Mouse (Mus musculus): ENCODE data around the gene Ngrn. TPM values are rescaled to one million over a fixed set of nuclear protein-coding genes. Genes with fewer than 3 reads are reported as not detected.
A peak's percentile ranks its signal among the peaks of the same experiment; 100 is the strongest.

The Ngrn gene
- polyA plus RNA-seq (2015; fragmentation: Nextera tagmentation; extraction: Ambion mirVana), result 65.6 and 68.2 TPM in 2 replicates

GRCm38 (mm10) chr7:80260625-80261371 lies at the start of gene Ngrn:
Gene Ngrn, plus strand, starts transcription at chr7:80261215.
- peak; percentile 89 for ATAC-seq (ENCODE audit: low FRiP score)
- peaks cover 33% of the 10 kb centered on the region for H3K27me3 ChIP-seq (replicated peaks)
- H3K4me2 ChIP-seq, result peak within 1 kb of the TSS; percentile 89
- no peaks in the 10 kb centered on the region for H3K9me3 ChIP-seq (replicated peaks)
- 26% methylated on average over 40 of the region's 40 CpGs for WGBS
- H3K9ac ChIP-seq (replicated peaks), result peak within 1 kb of the TSS; percentile 89
- H3K4me3 ChIP-seq (replicated peaks), result peak within 1 kb of the TSS; percentile 95
- peaks cover 21% of the 10 kb centered on the region for H3K36me3 ChIP-seq
- H3K4me1 ChIP-seq, result peaks cover 21% of the 10 kb centered on the region
- peak within 1 kb of the TSS; percentile 81 for H3K27ac ChIP-seq (replicated peaks)

- Histone ChIP-seq H3K4me1 (peaks cover 25% of the 10 kb centered on the region), H3K4me3 (replicated peaks) (no peak overlapping the region), H3K9ac (replicated peaks) (no peak overlapping the region), H3K36me3 (peaks cover 42% of the 10 kb centered on the region), H3K27ac (replicated peaks) (no peak overlapping the region), H3K4me2 (no peak overlapping the region), H3K9me3 (replicated peaks) (no peaks in the 10 kb centered on the region), H3K27me3 (replicated peaks) (no peaks in the 10 kb centered on the region)
- ATAC-seq (ENCODE audit: low FRiP score), result no peak
- 93% methylated on average over 7 of the region's 7 CpGs for WGBS
Measured at GRCm38 (mm10) chr7:80213604-80214003, 47.4 kb upstream of the Ngrn start.

GRCm38 (mm10) chr7:80214459-80214858 lies 46.6 kb upstream of the Ngrn start:
- Histone ChIP-seq H3K27ac (replicated peaks) (no peak overlapping the region), H3K36me3 (peaks cover 50% of the 10 kb centered on the region), H3K4me1 (peaks cover 17% of the 10 kb centered on the region; the same call in 1 of the 2 replicates), H3K9ac (replicated peaks) (no peak overlapping the region), H3K4me2 (no peak overlapping the region), H3K4me3 (replicated peaks) (no peak overlapping the region), H3K27me3 (replicated peaks) (no peaks in the 10 kb centered on the region), H3K9me3 (replicated peaks) (no peaks in the 10 kb centered on the region)
- 81% methylated on average over 8 of the region's 8 CpGs for WGBS
- no peak for ATAC-seq (ENCODE audit: low FRiP score)

- H3K9ac ChIP-seq (replicated peaks), result 0 out of 2 replicates have a peak overlapping the region, but pooled peaks have one; percentile 17
- peak overlapping the region; percentile 63 for H3K27ac ChIP-seq (replicated peaks)
- H3K36me3 ChIP-seq, result peaks cover 60% of the 10 kb centered on the region
- 29% methylated on average over 4 of the region's 4 CpGs for WGBS
- H3K4me1 ChIP-seq, result peaks cover 14% of the 10 kb centered on the region; the same call in 1 of the 2 replicates
- H3K9me3 ChIP-seq (replicated peaks), result no peaks in the 10 kb centered on the region
- no peak overlapping the region for H3K4me2 ChIP-seq
- peak; percentile 74; the same call in 1 of the 2 replicates for ATAC-seq (ENCODE audit: low FRiP score)
- H3K27me3 ChIP-seq (replicated peaks), result no peaks in the 10 kb centered on the region
- no peak overlapping the region for H3K4me3 ChIP-seq (replicated peaks)
Measured at GRCm38 (mm10) chr7:80215398-80215797, 45.6 kb upstream of the Ngrn start.

- 0 out of 2 replicates have a peak overlapping the region, but pooled peaks have one; percentile 23 for H3K27ac ChIP-seq (replicated peaks)
- no peak overlapping the region for H3K9ac ChIP-seq (replicated peaks)
- no peak overlapping the region for H3K4me2 ChIP-seq
- H3K36me3 ChIP-seq, result peaks cover 71% of the 10 kb centered on the region
- H3K4me3 ChIP-seq (replicated peaks), result no peak overlapping the region
- peak; percentile 51; the same call in 1 of the 2 replicates for ATAC-seq (ENCODE audit: low FRiP score)
- no peaks in the 10 kb centered on the region for H3K9me3 ChIP-seq (replicated peaks)
- 60% methylated on average over 8 of the region's 8 CpGs for WGBS
- no peaks in the 10 kb centered on the region for H3K27me3 ChIP-seq (replicated peaks)
- H3K4me1 ChIP-seq, result 0 out of 2 replicates have a peak, but pooled peaks cover 9% of the 10 kb centered on the region
Measured at GRCm38 (mm10) chr7:80216566-80216965, 44.4 kb upstream of the Ngrn start.

- H3K4me1 ChIP-seq, result 0 out of 2 replicates have a peak, but pooled peaks cover 8% of the 10 kb centered on the region
- H3K36me3 ChIP-seq, result peaks cover 70% of the 10 kb centered on the region
- H3K4me2 ChIP-seq, result no peak overlapping the region
- H3K9me3 ChIP-seq (replicated peaks), result no peaks in the 10 kb centered on the region
- H3K4me3 ChIP-seq (replicated peaks), result no peak overlapping the region
- H3K27ac ChIP-seq (replicated peaks), result no peak overlapping the region
- 93% methylated on average over 9 of the region's 9 CpGs for WGBS
- no peak overlapping the region for H3K9ac ChIP-seq (replicated peaks)
- ATAC-seq (ENCODE audit: low FRiP score), result no peak
- H3K27me3 ChIP-seq (replicated peaks), result no peaks in the 10 kb centered on the region
Measured at GRCm38 (mm10) chr7:80218666-80219065, 42.3 kb upstream of the Ngrn start.

GRCm38 (mm10) chr7:80220237-80220797 lies 40.7 kb upstream of the Ngrn start:
- no peak for ATAC-seq (ENCODE audit: low FRiP score)
- H3K36me3 ChIP-seq, result peaks cover 81% of the 10 kb centered on the region
- H3K9ac ChIP-seq (replicated peaks), result no peak overlapping the region
- H3K27me3 ChIP-seq (replicated peaks), result no peaks in the 10 kb centered on the region
- no peak overlapping the region for H3K27ac ChIP-seq (replicated peaks)
- 96% methylated on average over 9 of the region's 9 CpGs for whole genome bisulfite sequencing
- no peaks in the 10 kb centered on the region for H3K9me3 ChIP-seq (replicated peaks)
- H3K4me2 ChIP-seq, result no peak overlapping the region
- H3K4me3 ChIP-seq (replicated peaks), result no peak overlapping the region
- 0 out of 2 replicates have a peak, but pooled peaks cover 4% of the 10 kb centered on the region for H3K4me1 ChIP-seq

- Histone ChIP-seq H3K4me1 (no peaks in the 10 kb centered on the region), H3K4me2 (no peak overlapping the region), H3K9ac (replicated peaks) (no peak overlapping the region), H3K36me3 (peaks cover 84% of the 10 kb centered on the region), H3K4me3 (replicated peaks) (no peak overlapping the region), H3K9me3 (replicated peaks) (no peaks in the 10 kb centered on the region), H3K27me3 (replicated peaks) (no peaks in the 10 kb centered on the region), H3K27ac (replicated peaks) (no peak overlapping the region)
- 80% methylated on average over 4 of the region's 4 CpGs for WGBS
- no peak for ATAC-seq (ENCODE audit: low FRiP score)
Measured at GRCm38 (mm10) chr7:80221179-80221750, 39.8 kb upstream of the Ngrn start.

GRCm38 (mm10) chr7:80227065-80227464 lies 34.0 kb upstream of the Ngrn start:
- H3K27me3 ChIP-seq (replicated peaks), result peaks cover 6% of the 10 kb centered on the region; the same call in 1 of the 2 replicates
- ATAC-seq (ENCODE audit: low FRiP score), result no peak
- no peak overlapping the region for H3K4me3 ChIP-seq (replicated peaks)
- H3K9me3 ChIP-seq (replicated peaks), result no peaks in the 10 kb centered on the region
- no peak overlapping the region for H3K9ac ChIP-seq (replicated peaks)
- peaks cover 7% of the 10 kb centered on the region for H3K4me1 ChIP-seq
- 95% methylated on average over 4 of the region's 4 CpGs for WGBS
- H3K27ac ChIP-seq (replicated peaks), result no peak overlapping the region
- no peak overlapping the region for H3K4me2 ChIP-seq
- H3K36me3 ChIP-seq, result peaks cover 42% of the 10 kb centered on the region

GRCm38 (mm10) chr7:80230196-80230595 lies 30.8 kb upstream of the Ngrn start:
- H3K36me3 ChIP-seq, result peaks cover 20% of the 10 kb centered on the region
- no peak overlapping the region for H3K4me2 ChIP-seq
- no peak overlapping the region for H3K27ac ChIP-seq (replicated peaks)
- H3K9ac ChIP-seq (replicated peaks), result no peak overlapping the region
- 13% methylated on average over 6 of the region's 6 CpGs for WGBS
- H3K9me3 ChIP-seq (replicated peaks), result no peaks in the 10 kb centered on the region
- H3K4me3 ChIP-seq (replicated peaks), result no peak overlapping the region
- peaks cover 29% of the 10 kb centered on the region for H3K4me1 ChIP-seq
- no peak for ATAC-seq (ENCODE audit: low FRiP score)
- peaks cover 6% of the 10 kb centered on the region; the same call in 1 of the 2 replicates for H3K27me3 ChIP-seq (replicated peaks)

GRCm38 (mm10) chr7:80231971-80232488 lies 29.0 kb upstream of the Ngrn start:
- WGBS, result 2% methylated on average over 29 of the region's 29 CpGs
- peak overlapping the region; percentile 91 for H3K4me2 ChIP-seq
- peaks cover 6% of the 10 kb centered on the region; the same call in 1 of the 2 replicates for H3K27me3 ChIP-seq (replicated peaks)
- peaks cover 35% of the 10 kb centered on the region for H3K4me1 ChIP-seq
- H3K9ac ChIP-seq (replicated peaks), result peak overlapping the region; percentile 78
- H3K4me3 ChIP-seq (replicated peaks), result peak overlapping the region; percentile 79
- H3K9me3 ChIP-seq (replicated peaks), result no peaks in the 10 kb centered on the region
- H3K36me3 ChIP-seq, result peaks cover 9% of the 10 kb centered on the region
- H3K27ac ChIP-seq (replicated peaks), result 0 out of 2 replicates have a peak overlapping the region, but pooled peaks have one; percentile 33
- no peak; the same call in 1 of the 2 replicates for ATAC-seq (ENCODE audit: low FRiP score)

Data from neural tube, embryonic 15.5 days (tissue).